Mouse (Mus musculus): ENCODE results near the gene Nek8.

- TF ChIP-seq USF2 (conservative IDR thresholded peaks at IDR 0.05; ENCODE audit: low read depth, low read length) (no peak), TCF12 (IDR thresholded peaks at IDR 0.05; ENCODE audit: low read depth, low read length) (no peak), SIN3A (IDR thresholded peaks at IDR 0.05; ENCODE audit: low read length) (no peak), CTCF (conservative IDR thresholded peaks at IDR 0.05 in 1 of 2, IDR thresholded peaks at IDR 0.05 in 1 of 2; ENCODE audit: low read depth in 2 of 2, low read length in 2 of 2) (no peak), CHD1 (IDR thresholded peaks at IDR 0.05; ENCODE audit: low read depth, low read length) (no peak), MYC (IDR thresholded peaks at IDR 0.05; ENCODE audit: low read depth, low read length) (no peak), MAX (IDR thresholded peaks at IDR 0.05; ENCODE audit: low read length) (no peak), MXI1 (IDR thresholded peaks at IDR 0.05; ENCODE audit: low read depth, low read length) (no peak), MAFK (IDR thresholded peaks at IDR 0.05; ENCODE audit: insufficient replicate concordance, low read length) (no peak), NELFE (IDR thresholded peaks at IDR 0.05; ENCODE audit: low read depth, low read length) (no peak), POLR2A (IDR thresholded peaks at IDR 0.05; ENCODE audit: low read depth, low read length) (no peak), EP300 (IDR thresholded peaks at IDR 0.05; ENCODE audit: low read length) (no peak)
These were observed 16.3 kb downstream of the Nek8 start for GRCm38 (mm10) chr11:78160171-78160570.

Measured in CH12.LX (cell line).